9 mouse cellular contexts compared by ENCODE assay signal in genomic region chr5:35531586-35531985, GRCm38 (mm10). TPM values are rescaled to one million over a fixed set of nuclear protein-coding genes. Genes with fewer than 3 reads are reported as not detected.
A peak's percentile ranks its signal among the peaks of the same experiment; 100 is the strongest.
DNase-seq lines count a peak whose midpoint lies in the region; ATAC-seq lines count a peak whose summit lies in the region.
"Had no signal": no experiment of that assay in that cellular context is flagged by ENCODE, and none has a peak within 500 bp of the region (broad histone marks: within the 10 kb centered on the region; RNA-seq: fewer than 3 reads in every experiment).

No protein-coding gene starts in this region.

- WGBS in liver, embryonic 12.5 days (ENCODE audit: insufficient replicate concordance): 15% methylated on average over 10 of the region's 10 CpGs

- no peaks in the 10 kb centered on the region for H3K9me3 ChIP-seq in liver, embryonic 12.5 days (replicated peaks)
- H3K9me3 ChIP-seq: neural tube, embryonic 12.5 days had no signal

- peaks cover 17% of the 10 kb centered on the region for H3K27me3 ChIP-seq in liver, embryonic 12.5 days (replicated peaks)

- no peak overlapping the region for H3K27ac ChIP-seq in liver, embryonic 12.5 days
- H3K27ac ChIP-seq: neural tube, embryonic 12.5 days had no signal

- peak; percentile 27; the same call in 1 of the 2 replicates for ATAC-seq in liver, embryonic 12.5 days

- no peak overlapping the region for H3K4me2 ChIP-seq in liver, embryonic 12.5 days
- H3K4me2 ChIP-seq: neural tube, embryonic 12.5 days had no signal

- no peak overlapping the region for H3K4me3 ChIP-seq in liver, embryonic 12.5 days
- H3K4me3 ChIP-seq: neural tube, embryonic 12.5 days had no signal

- no peaks in the 10 kb centered on the region for H3K4me1 ChIP-seq in liver, embryonic 12.5 days
- H3K4me1 ChIP-seq: neural tube, embryonic 12.5 days had no signal

- no peaks in the 10 kb centered on the region for H3K36me3 ChIP-seq in liver, embryonic 12.5 days
- H3K36me3 ChIP-seq: neural tube, embryonic 12.5 days had no signal

- peak; percentile 63 for DNase-seq in adrenal gland, postnatal 25 days
- no peak for DNase-seq in adrenal gland, adult 8-10 months
- DNase-seq in urinary bladder, postnatal 25 days (ENCODE audit: low spot score): peak; percentile 41
- no peak for DNase-seq in urinary bladder, postnatal 10 days (ENCODE audit: low spot score)
- DNase-seq in thymus, postnatal 36 days: peak; percentile 17 to 27
- DNase-seq in right cerebral cortex, postnatal 36 days (ENCODE audit: low spot score in 2 of 2): no peak
- no peak for DNase-seq in cerebellum, adult 8-10 months

- no peak overlapping the region for H3K9ac ChIP-seq in liver, embryonic 12.5 days
- H3K9ac ChIP-seq: neural tube, embryonic 12.5 days had no signal

RNA-seq across cellular contexts. Expression of gene Cpz, which starts 6.1 kb away (rescaled TPM):
- 0.76 and 0.81 TPM in 2 replicates for total RNA-seq in adrenal gland, postnatal 25 days (2021)
- 1 to 10 TPM in 1 of 4 experiments, under 1 TPM in 2, not detected in 1; 0.67 to 2.2 (median 0.91) TPM for total RNA-seq in adrenal gland, adult 8-10 months (2022)
- polyA plus RNA-seq in liver, embryonic 12.5 days (2016; fragmentation: Nextera tagmentation; extraction: Ambion mirVana): 1.8 and 1.9 TPM in 2 replicates

RNA-seq across cellular contexts. Expression of gene Trmt44, which starts 43.3 kb away (rescaled TPM):
- total RNA-seq in adrenal gland, postnatal 25 days (2021): 7.3 and 9.0 TPM in 2 replicates
- total RNA-seq in adrenal gland, adult 8-10 months (2022): 10 to 100 TPM in 1 of 4 experiments, 1 to 10 TPM in 3; 6.1 to 11.2 (median 7.7) TPM
- polyA plus RNA-seq in liver, embryonic 12.5 days (2016; fragmentation: Nextera tagmentation; extraction: Ambion mirVana): 5.0 and 5.3 TPM in 2 replicates

RNA-seq across cellular contexts. Expression of gene Acox3, which starts 51.3 kb away (rescaled TPM):
- total RNA-seq in adrenal gland, postnatal 25 days (2021): 70.0 and 75.0 TPM in 2 replicates
- total RNA-seq in adrenal gland, adult 8-10 months (2022): 10 to 100 TPM; 56.2 to 98.7 (median 78.5) TPM
- 4.1 and 4.4 TPM in 2 replicates for polyA plus RNA-seq in liver, embryonic 12.5 days (2016; fragmentation: Nextera tagmentation; extraction: Ambion mirVana)

Comparison
In these comparisons a context has a peak if more than half of its experiments do, and no peak if none do; other contexts are left out.
1. DNase-seq: peak in adrenal gland, postnatal 25 days (single experiment), urinary bladder, postnatal 25 days (single experiment) and thymus, postnatal 36 days (2 of 2); none in adrenal gland, adult 8-10 months (single experiment), urinary bladder, postnatal 10 days (single experiment), right cerebral cortex, postnatal 36 days (0 of 2) and cerebellum, adult 8-10 months (single experiment).